9 mouse cellular contexts compared by ENCODE assay signal in the genomic region with DNA sequence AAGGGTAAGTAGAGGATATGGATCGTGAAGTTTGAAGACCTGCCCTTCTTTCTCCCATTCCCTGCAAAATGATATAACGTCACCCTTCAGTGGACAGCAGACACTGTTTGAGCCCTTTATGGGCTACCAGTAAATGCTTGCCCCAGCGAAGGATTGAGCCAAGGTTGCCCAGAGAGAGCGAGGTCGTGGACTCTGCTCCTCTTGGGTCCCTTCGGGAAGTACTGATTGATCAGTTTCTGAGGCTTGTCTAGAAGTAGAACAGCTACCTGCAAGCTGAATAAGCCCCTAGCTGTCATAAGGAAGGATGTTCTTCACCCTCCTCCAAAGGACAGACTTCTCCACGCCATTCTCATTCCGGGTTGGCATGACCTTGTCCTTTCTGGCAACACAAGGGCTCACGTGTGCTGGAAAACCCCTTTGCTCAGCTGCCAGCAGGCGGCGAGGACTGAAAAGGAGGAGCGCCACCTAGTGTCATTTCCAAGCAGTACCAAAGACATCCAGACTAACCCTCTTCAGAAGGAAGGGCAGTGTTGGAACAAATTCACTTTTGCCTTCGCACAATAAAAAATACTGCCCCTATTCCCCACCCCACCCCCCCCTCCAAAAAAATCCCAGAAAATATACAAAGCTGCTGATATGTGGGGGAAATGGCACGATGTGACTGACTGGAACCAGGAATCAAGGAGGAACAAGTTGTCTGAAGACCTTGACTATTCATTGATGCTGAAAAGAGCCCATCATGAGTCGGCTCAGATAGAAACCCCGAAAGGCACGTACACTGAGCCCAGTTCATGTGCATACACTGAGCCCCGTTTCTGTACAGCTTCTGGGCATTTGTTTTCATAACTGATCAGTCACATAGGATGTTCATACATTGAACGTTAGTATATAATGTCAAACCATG.
DNase-seq lines count a peak whose midpoint lies in the region; ATAC-seq and TF ChIP-seq lines count a peak whose summit lies in the region.
"Had no signal": no experiment of that assay in that cellular context is flagged by ENCODE, and none has a peak within 500 bp of the region (broad histone marks: within the 10 kb centered on the region; RNA-seq: fewer than 3 reads in every experiment).

No protein-coding gene starts in this region.

- WGBS in forebrain, embryonic 16.5 days, result 43% methylated on average over 19 of the region's 19 CpGs
- 42% methylated on average over 19 of the region's 19 CpGs for WGBS in lung, embryonic 15.5 days

- peak; percentile 93 for TF ChIP-seq CTCF in ES-Bruce4 (IDR thresholded peaks at IDR 0.05; ENCODE audit: low read depth, low read length)

- H3K4me3 ChIP-seq in ES-Bruce4 (ENCODE audit: low read depth, low read length), result no peak overlapping the region
- H3K4me3 ChIP-seq in forebrain, embryonic 16.5 days (replicated peaks; ENCODE audit: low read length), result no peak overlapping the region
- no peak overlapping the region for H3K4me3 ChIP-seq in lung, embryonic 15.5 days
- H3K4me3 ChIP-seq: liver, embryonic 15.5 days had no signal

- no peak overlapping the region for H3K27ac ChIP-seq in ES-Bruce4 (ENCODE audit: insufficient read depth, low read length)
- no peak overlapping the region for H3K27ac ChIP-seq in forebrain, embryonic 16.5 days (ENCODE audit: low read length)
- H3K27ac ChIP-seq in lung, embryonic 15.5 days, result no peak overlapping the region
- H3K27ac ChIP-seq: liver, embryonic 15.5 days had no signal

- no peaks in the 10 kb centered on the region for H3K27me3 ChIP-seq in ES-Bruce4 (ENCODE audit: control insufficient read depth, insufficient read depth, low read length, poor library complexity, severe bottlenecking)
- H3K27me3 ChIP-seq in forebrain, embryonic 16.5 days (replicated peaks; ENCODE audit: control insufficient read depth, insufficient read depth, low read length), result no peaks in the 10 kb centered on the region
- no peaks in the 10 kb centered on the region for H3K27me3 ChIP-seq in lung, embryonic 15.5 days
- H3K27me3 ChIP-seq: liver, embryonic 15.5 days had no signal

- H3K36me3 ChIP-seq in ES-Bruce4 (ENCODE audit: control insufficient read depth, insufficient read depth, low read length, poor library complexity, severe bottlenecking), result no peaks in the 10 kb centered on the region
- H3K36me3 ChIP-seq in forebrain, embryonic 16.5 days (ENCODE audit: control insufficient read depth, insufficient read depth), result no peaks in the 10 kb centered on the region
- no peaks in the 10 kb centered on the region for H3K36me3 ChIP-seq in lung, embryonic 15.5 days
- H3K36me3 ChIP-seq: liver, embryonic 15.5 days had no signal

- 0 out of 2 replicates have a peak, but pooled peaks have one; percentile 13 for TF ChIP-seq EP300 in ES-Bruce4 (IDR thresholded peaks at IDR 0.05; ENCODE audit: insufficient read depth, low read depth, low read length)

- no peaks in the 10 kb centered on the region for H3K9me3 ChIP-seq in ES-Bruce4 (replicated peaks; ENCODE audit: control insufficient read depth, insufficient read depth, low read length, poor library complexity, severe bottlenecking)
- no peaks in the 10 kb centered on the region for H3K9me3 ChIP-seq in forebrain, embryonic 16.5 days (ENCODE audit: control insufficient read depth, low read length)
- no peaks in the 10 kb centered on the region for H3K9me3 ChIP-seq in lung, embryonic 15.5 days
- H3K9me3 ChIP-seq: liver, embryonic 15.5 days had no signal

- TF ChIP-seq POLR2A in ES-Bruce4 (IDR thresholded peaks at IDR 0.05; ENCODE audit: insufficient read depth, low read length), result no peak

- H3K9ac ChIP-seq in ES-Bruce4 (ENCODE audit: low read depth, poor library complexity, severe bottlenecking), result no peak overlapping the region
- no peak overlapping the region for H3K9ac ChIP-seq in forebrain, embryonic 16.5 days (replicated peaks; ENCODE audit: low read depth, low read length)
- H3K9ac ChIP-seq in lung, embryonic 15.5 days, result no peak overlapping the region
- H3K9ac ChIP-seq: liver, embryonic 15.5 days had no signal

- peak overlapping the region; percentile 16 for H3K4me2 ChIP-seq in forebrain, embryonic 16.5 days (ENCODE audit: low read length)
- H3K4me2 ChIP-seq in lung, embryonic 15.5 days, result no peak overlapping the region
- H3K4me2 ChIP-seq: liver, embryonic 15.5 days had no signal

- intact Hi-C loops in heart, postnatal 36 days (cut with DNase I), result loop anchor here (1.0 to 2.0 kb wide), 2 partner anchors 278 to 458 kb away; no protein-coding TSS in a partner anchor

- H3K4me1 ChIP-seq in ES-Bruce4 (ENCODE audit: control insufficient read depth, insufficient read depth, low read length), result no peaks in the 10 kb centered on the region
- peaks cover 5% of the 10 kb centered on the region for H3K4me1 ChIP-seq in forebrain, embryonic 16.5 days (replicated peaks; ENCODE audit: control insufficient read depth, insufficient read depth, low read length)
- H3K4me1 ChIP-seq in lung, embryonic 15.5 days, result peaks cover 3% of the 10 kb centered on the region

- peak; percentile 69 to 72 for DNase-seq in heart, postnatal 36 days
- peak; percentile 70 to 86 for DNase-seq in layer of hippocampus, adult 18-20 months (ENCODE audit: low spot score in 2 of 2)
- DNase-seq in ovary, postnatal 10 days (ENCODE audit: low spot score), result peak; percentile 25
- peak; percentile 10 to 53 for DNase-seq in thymus, postnatal 10 days (ENCODE audit: low spot score in 2 of 2)

- ATAC-seq in cerebellum, adult (ENCODE audit: insufficient number of reproducible peaks, low FRiP score, low TSS enrichment), result peak; percentile 81
- peak; percentile 92 for ATAC-seq in forebrain, embryonic 16.5 days
- peak; percentile 81; the same call in 1 of the 2 replicates for ATAC-seq in lung, embryonic 15.5 days (ENCODE audit: borderline replicate concordance, extremely low read depth, low FRiP score, low TSS enrichment)

Comparison
In these comparisons a context has a peak if more than half of its experiments do, and no peak if none do; other contexts are left out.
1. DNase-seq: peak in every context shown above with its lines; median percentile 78 in layer of hippocampus, adult 18-20 months; 70 in heart, postnatal 36 days; 32 in thymus, postnatal 10 days; 25 in ovary, postnatal 10 days.